Mouse (Mus musculus) 3134 (cell line): ENCODE data around the gene Gm37240.
A peak's percentile ranks its signal among the peaks of the same experiment; 100 is the strongest.

Source experiments
- DNase-seq: peaks from one replicate; pipeline ENCODE4 v3.0.0-alpha.2; 2011; ENCODE audit warnings: low spot score; ENCODE audit not compliant: insufficient read length; ENCODE audit errors: extremely low read depth

Gene Gm37240

GRCm38 (mm10) chr3:85880068-85880467 lies 7.2 kb downstream of the Gm37240 start:
- no peak for DNase-seq

- no peak for DNase-seq
These were observed 8.4 kb downstream of the Gm37240 start for GRCm38 (mm10) chr3:85878911-85879310.

- DNase-seq = no peak
These were observed 23.3 kb downstream of the Gm37240 start for GRCm38 (mm10) chr3:85863996-85864395.

- no peak for DNase-seq
These were observed 24.4 kb downstream of the Gm37240 start for GRCm38 (mm10) chr3:85862886-85863285.

- DNase-seq = no peak
These were observed 26.3 kb downstream of the Gm37240 start for GRCm38 (mm10) chr3:85860996-85861395.

- DNase-seq = no peak
These were observed 28.0 kb downstream of the Gm37240 start for GRCm38 (mm10) chr3:85859311-85859710.

- DNase-seq = no peak
These were observed 28.9 kb downstream of the Gm37240 start for GRCm38 (mm10) chr3:85858140-85859135.

- no peak for DNase-seq
These were observed 30.2 kb downstream of the Gm37240 start for GRCm38 (mm10) chr3:85857083-85857482.

GRCm38 (mm10) chr3:85855947-85856346 lies 31.4 kb downstream of the Gm37240 start:
- no peak for DNase-seq

- DNase-seq = no peak
These were observed 32.3 kb downstream of the Gm37240 start for GRCm38 (mm10) chr3:85855043-85855442.

GRCm38 (mm10) chr3:85854143-85854542 lies 33.2 kb downstream of the Gm37240 start:
- DNase-seq = no peak

- DNase-seq = no peak
These were observed 33.6 kb downstream of the Gm37240 start for GRCm38 (mm10) chr3:85853715-85854114.

GRCm38 (mm10) chr3:85850079-85850478 lies 37.2 kb downstream of the Gm37240 start:
- DNase-seq = no peak

- peak; percentile 19 for DNase-seq
These were observed 41.0 kb downstream of the Gm37240 start for GRCm38 (mm10) chr3:85846316-85846715.

- DNase-seq = no peak
These were observed 42.0 kb downstream of the Gm37240 start for GRCm38 (mm10) chr3:85845341-85845740.

GRCm38 (mm10) chr3:85842881-85843218 lies 44.5 kb downstream of the Gm37240 start:
- no peak for DNase-seq

GRCm38 (mm10) chr3:85842177-85842880 lies 45.0 kb downstream of the Gm37240 start:
- DNase-seq = no peak

- no peak for DNase-seq
These were observed 45.7 kb downstream of the Gm37240 start for GRCm38 (mm10) chr3:85841454-85842176.

GRCm38 (mm10) chr3:85833627-85834026 lies 53.7 kb downstream of the Gm37240 start:
- DNase-seq = no peak

- DNase-seq = no peak
These were observed 54.7 kb downstream of the Gm37240 start for GRCm38 (mm10) chr3:85832490-85833155.

- DNase-seq = no peak
These were observed 55.5 kb downstream of the Gm37240 start for GRCm38 (mm10) chr3:85831785-85832184.
